26 mouse cellular contexts compared by ENCODE assay signal in genomic region chr3:51925758-51926157, GRCm38 (mm10).
A peak's percentile ranks its signal among the peaks of the same experiment; 100 is the strongest.
DNase-seq lines count a peak whose midpoint lies in the region; ATAC-seq and TF ChIP-seq lines count a peak whose summit lies in the region.
"Had no signal": no experiment of that assay in that cellular context is flagged by ENCODE, and none has a peak within 500 bp of the region (broad histone marks: within the 10 kb centered on the region; RNA-seq: fewer than 3 reads in every experiment).

No protein-coding gene starts in this region.

- H3K4me2 ChIP-seq in forebrain, embryonic 13.5 days: no peak overlapping the region
- no peak overlapping the region for H3K4me2 ChIP-seq in midbrain, embryonic 13.5 days (replicated peaks)
- no peak overlapping the region for H3K4me2 ChIP-seq in midbrain, embryonic 16.5 days (ENCODE audit: low read length)
- H3K4me2 ChIP-seq: embryonic facial prominence, embryonic 13.5 days; forebrain, embryonic 15.5 days; heart, embryonic 11.5 days; hindbrain, embryonic 13.5 days; intestine, embryonic 15.5 days had no signal

- peaks cover 53% of the 10 kb centered on the region for H3K4me1 ChIP-seq in forebrain, embryonic 10.5 days
- peaks cover 52% of the 10 kb centered on the region for H3K4me1 ChIP-seq in forebrain, embryonic 13.5 days
- H3K4me1 ChIP-seq in kidney, adult 2 months (ENCODE audit: control insufficient read depth, insufficient read depth, low read length): peaks cover 3% of the 10 kb centered on the region; the same call in 1 of the 2 replicates
- H3K4me1 ChIP-seq in midbrain, embryonic 13.5 days (replicated peaks): peaks cover 32% of the 10 kb centered on the region
- H3K4me1 ChIP-seq in midbrain, embryonic 16.5 days (ENCODE audit: control insufficient read depth, insufficient read depth, low read length): peaks cover 15% of the 10 kb centered on the region
- H3K4me1 ChIP-seq: intestine, embryonic 15.5 days had no signal

- peaks cover 13% of the 10 kb centered on the region for H3K36me3 ChIP-seq in forebrain, embryonic 10.5 days (replicated peaks)
- no peaks in the 10 kb centered on the region for H3K36me3 ChIP-seq in forebrain, embryonic 13.5 days (ENCODE audit: poor library complexity, severe bottlenecking)
- no peaks in the 10 kb centered on the region for H3K36me3 ChIP-seq in kidney, adult 2 months (ENCODE audit: control insufficient read depth, insufficient read depth, low read length)
- no peaks in the 10 kb centered on the region for H3K36me3 ChIP-seq in midbrain, embryonic 13.5 days
- no peaks in the 10 kb centered on the region for H3K36me3 ChIP-seq in midbrain, embryonic 16.5 days (ENCODE audit: control insufficient read depth, insufficient read depth, low read length)
- H3K36me3 ChIP-seq: embryonic facial prominence, embryonic 13.5 days; forebrain, embryonic 15.5 days; hindbrain, embryonic 10.5 days; hindbrain, embryonic 13.5 days; intestine, embryonic 15.5 days had no signal

- peak overlapping the region; percentile 80; the same call in 1 of the 2 replicates for H3K27ac ChIP-seq in forebrain, embryonic 10.5 days
- H3K27ac ChIP-seq in forebrain, embryonic 13.5 days: no peak overlapping the region
- no peak overlapping the region for H3K27ac ChIP-seq in kidney, adult 2 months (ENCODE audit: insufficient read depth, low read depth, low read length)
- H3K27ac ChIP-seq in midbrain, embryonic 13.5 days: no peak overlapping the region
- no peak overlapping the region for H3K27ac ChIP-seq in midbrain, embryonic 16.5 days (ENCODE audit: low read length)
- H3K27ac ChIP-seq: embryonic facial prominence, embryonic 10.5 days; forebrain, embryonic 15.5 days; gastrocnemius, adult 2 months; heart, adult 2 months; intestine, embryonic 15.5 days had no signal

- WGBS in forebrain, embryonic 10.5 days: 84% methylated on average over 2 of the region's 2 CpGs
- 59% methylated on average over 2 of the region's 2 CpGs for WGBS in forebrain, embryonic 13.5 days
- 69% methylated on average over 2 of the region's 2 CpGs for WGBS in kidney, adult 2 months
- 75% methylated on average over 2 of the region's 2 CpGs for WGBS in midbrain, embryonic 13.5 days
- WGBS in midbrain, embryonic 16.5 days: 64% methylated on average over 2 of the region's 2 CpGs

- no peaks in the 10 kb centered on the region for H3K27me3 ChIP-seq in forebrain, embryonic 10.5 days (ENCODE audit: poor library complexity, severe bottlenecking)
- H3K27me3 ChIP-seq in forebrain, embryonic 13.5 days: no peaks in the 10 kb centered on the region
- no peaks in the 10 kb centered on the region for H3K27me3 ChIP-seq in kidney, adult 2 months (replicated peaks; ENCODE audit: control insufficient read depth, insufficient read depth, low read length)
- no peaks in the 10 kb centered on the region for H3K27me3 ChIP-seq in midbrain, embryonic 13.5 days
- no peaks in the 10 kb centered on the region for H3K27me3 ChIP-seq in midbrain, embryonic 16.5 days (ENCODE audit: control insufficient read depth, insufficient read depth, low read depth, low read length)
- H3K27me3 ChIP-seq: embryonic facial prominence, embryonic 13.5 days; forebrain, embryonic 15.5 days; hindbrain, embryonic 13.5 days; intestine, embryonic 15.5 days had no signal

- no peak overlapping the region for H3K4me3 ChIP-seq in forebrain, embryonic 10.5 days
- H3K4me3 ChIP-seq in forebrain, embryonic 13.5 days: no peak overlapping the region
- H3K4me3 ChIP-seq in kidney, adult 2 months (ENCODE audit: insufficient read depth, low read depth, low read length): no peak overlapping the region
- H3K4me3 ChIP-seq in midbrain, embryonic 13.5 days (replicated peaks): no peak overlapping the region
- no peak overlapping the region for H3K4me3 ChIP-seq in midbrain, embryonic 16.5 days (ENCODE audit: low read depth, low read length)
- H3K4me3 ChIP-seq: embryonic facial prominence, embryonic 10.5 days; embryonic facial prominence, embryonic 13.5 days; erythroblast, embryonic 14.5 days; forebrain, embryonic 15.5 days; gastrocnemius, adult 2 months; heart, adult 2 months; hindbrain, embryonic 10.5 days; hindbrain, embryonic 13.5 days; intestine, embryonic 15.5 days had no signal

- no peak overlapping the region for H3K9ac ChIP-seq in forebrain, embryonic 13.5 days
- no peak overlapping the region for H3K9ac ChIP-seq in midbrain, embryonic 13.5 days (replicated peaks)
- no peak overlapping the region for H3K9ac ChIP-seq in midbrain, embryonic 16.5 days (ENCODE audit: low read depth, low read length)
- H3K9ac ChIP-seq: embryonic facial prominence, embryonic 13.5 days; forebrain, embryonic 15.5 days; hindbrain, embryonic 13.5 days; intestine, embryonic 15.5 days had no signal

- no peak for TF ChIP-seq POLR2A in kidney, adult 2 months (IDR thresholded peaks at IDR 0.05; ENCODE audit: low read depth, low read length)

- DNase-seq in forebrain, embryonic 10.5 days (ENCODE audit: extremely low spot score, low spot score): no peak
- peak; percentile 24 for DNase-seq in kidney, adult 2 months
- no peak for DNase-seq in kidney, adult 11 months
- DNase-seq in gastrocnemius, postnatal 4 days (ENCODE audit: low spot score in 2 of 2): no peak
- DNase-seq: adrenal gland, adult 2 months; adrenal gland, postnatal 14 days; cerebellum, adult 11-12 months; cerebellum, adult 8-10 months; cerebellum, postnatal 10 days; cerebellum, postnatal 36 days; embryo, embryonic 11 days; gastrocnemius, adult 2 months; gastrocnemius, postnatal 14 days; heart, adult 2 months had no signal

- no peak for ATAC-seq in forebrain, embryonic 13.5 days
- ATAC-seq in midbrain, embryonic 13.5 days: peak; percentile 57; the same call in 1 of the 2 replicates
- ATAC-seq in midbrain, embryonic 16.5 days: no peak
- ATAC-seq: forebrain, embryonic 15.5 days; hindbrain, embryonic 16.5 days; intestine, embryonic 15.5 days had no signal

- TF ChIP-seq CTCF in kidney, adult 2 months (conservative IDR thresholded peaks at IDR 0.05; ENCODE audit: insufficient read depth, insufficient read length, low read depth, low read length): no peak

- peaks cover 9% of the 10 kb centered on the region; the same call in 1 of the 2 replicates for H3K9me3 ChIP-seq in forebrain, embryonic 10.5 days
- no peaks in the 10 kb centered on the region for H3K9me3 ChIP-seq in forebrain, embryonic 13.5 days (replicated peaks)
- no peaks in the 10 kb centered on the region for H3K9me3 ChIP-seq in midbrain, embryonic 13.5 days
- H3K9me3 ChIP-seq in midbrain, embryonic 16.5 days (replicated peaks; ENCODE audit: control insufficient read depth, low read length, poor library complexity, severe bottlenecking): no peaks in the 10 kb centered on the region
- H3K9me3 ChIP-seq: embryonic facial prominence, embryonic 13.5 days; forebrain, embryonic 15.5 days; hindbrain, embryonic 10.5 days; hindbrain, embryonic 13.5 days; intestine, embryonic 15.5 days had no signal
